Mouse (Mus musculus): ENCODE measurements around the gene Srrt.
A peak's percentile ranks its signal among the peaks of the same experiment; 100 is the strongest.

DNA sequence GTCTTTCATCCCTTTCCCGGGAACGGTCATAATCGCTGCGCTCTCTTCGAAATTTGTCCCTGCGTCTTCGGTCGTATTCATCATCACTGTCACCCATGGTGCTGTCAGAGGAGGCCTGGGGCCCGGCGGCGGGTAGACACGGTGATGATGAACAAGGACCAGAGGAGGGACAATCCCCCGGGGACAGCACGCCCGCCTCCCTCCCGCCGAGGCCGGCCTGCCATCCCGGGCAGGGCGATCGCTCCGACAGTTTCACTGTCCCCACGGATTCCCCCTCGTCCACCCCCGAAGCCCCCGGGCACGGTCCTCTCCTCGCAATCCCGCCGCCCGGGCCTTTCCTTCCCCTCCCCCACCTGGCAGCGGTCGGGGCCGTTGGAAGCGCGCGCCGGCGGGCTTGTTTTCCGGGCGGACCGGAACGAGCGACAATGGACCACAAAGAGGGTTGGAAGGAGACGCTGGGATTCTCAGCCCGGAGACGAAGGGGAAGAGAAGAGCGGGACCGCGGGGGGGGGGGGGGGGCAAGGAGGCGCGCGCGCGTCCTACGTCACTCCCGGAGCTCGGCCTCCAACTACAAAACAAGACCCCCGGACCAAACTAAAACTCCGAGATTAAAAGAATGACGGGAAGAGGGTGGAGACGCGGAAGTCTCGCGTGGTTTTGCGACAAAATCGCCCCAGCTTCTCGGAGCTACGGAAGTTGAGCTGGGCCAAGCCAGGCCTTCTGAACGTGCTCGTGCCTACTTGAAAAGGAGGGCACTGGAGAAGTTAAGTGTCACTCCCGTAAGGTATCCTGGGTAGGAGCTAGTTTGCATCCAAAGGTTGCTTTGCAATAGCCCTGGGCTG, at the start of gene Srrt:
- no peak for TF ChIP-seq CTCF (IDR thresholded peaks at IDR 0.05; ENCODE audit: extremely low read depth, insufficient read depth, low read length)
- peak; percentile 91 for TF ChIP-seq POLR2A (IDR thresholded peaks at IDR 0.05; ENCODE audit: extremely low read depth, insufficient read depth, low read length)
